Mouse (Mus musculus): ENCODE measurements around the gene Rap1a.

- TF ChIP-seq CTCF (IDR thresholded peaks at IDR 0.05; ENCODE audit: low read depth) = no peak
- TF ChIP-seq EP300 (IDR thresholded peaks at IDR 0.05; ENCODE audit: low read depth) = no peak
Observed at GRCm38 (mm10) chr3:105760063-105760462, 41.1 kb downstream of the Rap1a start.

All from liver, embryonic 14.5 days (tissue).